ENCODE assay signal across 8 mouse cellular contexts in genomic region chr6:112946021-112946811, GRCm38 (mm10). TPM values are rescaled to one million over a fixed set of nuclear protein-coding genes. Genes with fewer than 3 reads are reported as not detected.
A peak's percentile ranks its signal among the peaks of the same experiment; 100 is the strongest.
DNase-seq lines count a peak whose midpoint lies in the region; ATAC-seq and TF ChIP-seq lines count a peak whose summit lies in the region.

No protein-coding gene starts in this region.

- no peak for DNase-seq in cerebellum, adult 11 months
- no peak for DNase-seq in testis, postnatal 14 days (ENCODE audit: low spot score)
- DNase-seq in forebrain, postnatal 0 days, result peak; percentile 67
- DNase-seq in limb, embryonic 10.5 days (ENCODE audit: low spot score), result peak; percentile 46
- DNase-seq in layer of hippocampus, adult 18-20 months (ENCODE audit: low spot score in 2 of 2), result no peak

- H3K9me3 ChIP-seq in forebrain, postnatal 0 days (ENCODE audit: low read length), result no peaks in the 10 kb centered on the region
- no peaks in the 10 kb centered on the region; the same call in 1 of the 2 replicates for H3K9me3 ChIP-seq in limb, embryonic 10.5 days (replicated peaks)

- ATAC-seq in cerebellum, adult (ENCODE audit: insufficient number of reproducible peaks, low FRiP score, low TSS enrichment), result peak; percentile 10; the same call in 1 of the 2 replicates
- peak; percentile 42 for ATAC-seq in forebrain, postnatal 0 days

- H3K4me3 ChIP-seq in testis, adult 2 months (ENCODE audit: control insufficient read depth, low read depth, low read length), result peak overlapping the region; percentile 82
- H3K4me3 ChIP-seq in forebrain, postnatal 0 days (ENCODE audit: low read depth, low read length), result peak overlapping the region; percentile 78
- peak overlapping the region; percentile 63 for H3K4me3 ChIP-seq in limb, embryonic 10.5 days
- peak overlapping the region; percentile 88 for H3K4me3 ChIP-seq in olfactory bulb, adult 2 months (ENCODE audit: insufficient read depth, low read depth, low read length)

- H3K27me3 ChIP-seq in testis, adult 2 months (ENCODE audit: control insufficient read depth, insufficient read depth, low read length), result no peaks in the 10 kb centered on the region
- H3K27me3 ChIP-seq in forebrain, postnatal 0 days (ENCODE audit: insufficient read depth, low read length), result no peaks in the 10 kb centered on the region
- peaks cover 16% of the 10 kb centered on the region for H3K27me3 ChIP-seq in limb, embryonic 10.5 days (ENCODE audit: low read depth, poor library complexity, severe bottlenecking)

- no peaks in the 10 kb centered on the region for H3K36me3 ChIP-seq in testis, adult 2 months (ENCODE audit: control insufficient read depth, insufficient read depth, low read length)
- 0 out of 2 replicates have a peak, but pooled peaks cover 4% of the 10 kb centered on the region for H3K36me3 ChIP-seq in forebrain, postnatal 0 days (ENCODE audit: insufficient read depth)
- H3K36me3 ChIP-seq in limb, embryonic 10.5 days, result no peaks in the 10 kb centered on the region

- no peak for TF ChIP-seq CTCF in testis, adult 2 months (IDR thresholded peaks at IDR 0.05; ENCODE audit: control insufficient read depth, insufficient read depth, insufficient replicate concordance, low read depth, low read length)
- TF ChIP-seq CTCF in forebrain, postnatal 0 days (IDR thresholded peaks at IDR 0.05; ENCODE audit: low read depth), result no peak
- no peak for TF ChIP-seq CTCF in olfactory bulb, adult 2 months (IDR thresholded peaks at IDR 0.05; ENCODE audit: insufficient read depth, low read depth, low read length)

- 2% methylated on average over 12 of the region's 12 CpGs for WGBS in forebrain, postnatal 0 days
- whole genome bisulfite sequencing in limb, embryonic 10.5 days, result 18% methylated on average over 12 of the region's 12 CpGs
- 2% methylated on average over 12 of the region's 12 CpGs for WGBS in olfactory bulb, adult 2 months

- peak overlapping the region; percentile 63 for H3K4me2 ChIP-seq in forebrain, postnatal 0 days (ENCODE audit: low read depth)

- no peak for TF ChIP-seq POLR2A in testis, adult 2 months (IDR thresholded peaks at IDR 0.05; ENCODE audit: control insufficient read depth, low read depth, low read length)
- TF ChIP-seq POLR2A in olfactory bulb, adult 2 months (IDR thresholded peaks at IDR 0.05; ENCODE audit: insufficient read depth, low read depth, low read length), result no peak

- peak overlapping the region; percentile 68 for H3K27ac ChIP-seq in testis, adult 2 months (ENCODE audit: control insufficient read depth, insufficient read depth, low read depth, low read length)
- peak overlapping the region; percentile 89 for H3K27ac ChIP-seq in forebrain, postnatal 0 days (ENCODE audit: low read depth, low read length)
- peak overlapping the region; percentile 82 for H3K27ac ChIP-seq in limb, embryonic 10.5 days
- H3K27ac ChIP-seq in olfactory bulb, adult 2 months (ENCODE audit: insufficient read depth, low read depth, low read length), result peak overlapping the region; percentile 93

- H3K4me1 ChIP-seq in testis, adult 2 months (ENCODE audit: control insufficient read depth, insufficient read depth, low read length), result peaks cover 2% of the 10 kb centered on the region
- peaks cover 28% of the 10 kb centered on the region for H3K4me1 ChIP-seq in forebrain, postnatal 0 days (ENCODE audit: insufficient read depth)
- H3K4me1 ChIP-seq in limb, embryonic 10.5 days, result peaks cover 55% of the 10 kb centered on the region
- H3K4me1 ChIP-seq in olfactory bulb, adult 2 months (ENCODE audit: control insufficient read depth, insufficient read depth, low read length), result peaks cover 13% of the 10 kb centered on the region

- peak overlapping the region; percentile 85 for H3K9ac ChIP-seq in forebrain, postnatal 0 days

RNA-seq across cellular contexts. Expression of gene Srgap3, which starts 0.8 kb away (rescaled TPM):
- polyA plus RNA-seq in testis, adult 2 months (2012; rRNA removed), result 5.3 and 7.1 TPM in 2 replicates
- 39.4 and 56.7 TPM in 2 replicates for total RNA-seq in forebrain, postnatal 0 days (2014; rRNA removed)
- 13.2 and 21.2 TPM in 2 replicates for polyA plus RNA-seq in forebrain, postnatal 0 days (2015; fragmentation: Nextera tagmentation; extraction: Ambion mirVana)
- polyA plus RNA-seq in limb, embryonic 10.5 days (2016; fragmentation: Nextera tagmentation; extraction: Ambion mirVana), result 2.1 and 3.8 TPM in 2 replicates
- 68.5 and 77.3 TPM in 2 replicates for polyA plus RNA-seq in olfactory bulb, adult 2 months (2012; ENCODE audit: insufficient read depth, insufficient read length, low replicate concordance, missing spikeins)
- 100 to 1,000 TPM; 276 to 280 TPM for total RNA-seq in layer of hippocampus, adult 18-20 months (2021)

Comparison
In these comparisons a context has a peak if more than half of its experiments do, and no peak if none do; other contexts are left out.
1. DNase-seq: peak in forebrain, postnatal 0 days (single experiment) and limb, embryonic 10.5 days (single experiment); none in cerebellum, adult 11 months (single experiment), testis, postnatal 14 days (single experiment) and layer of hippocampus, adult 18-20 months (0 of 2).
2. Peak in every context shown above with its lines, with median percentiles within 50 percentile points of each other: H3K27ac ChIP-seq and H3K4me3 ChIP-seq.